Mouse (Mus musculus) C2C12 (cell line): ENCODE measurements around the gene Dad1.

Source experiments
- CTCF ChIP-seq: IDR thresholded peaks from one replicate; pipeline ENCODE4 v1.5.1; 2011; ENCODE audit not compliant: control insufficient read depth, insufficient read depth, insufficient read length
- FOSL1 ChIP-seq: IDR thresholded peaks from one replicate; pipeline ENCODE4 v1.8.0; 2011; ENCODE audit warnings: mild to moderate bottlenecking, low read length; ENCODE audit not compliant: poor library complexity, insufficient read depth, severe bottlenecking
- MAX ChIP-seq: IDR thresholded peaks from one replicate; pipeline ENCODE4 v1.6.1; 2011; ENCODE audit warnings: mild to moderate bottlenecking, control low read depth
- MYOG ChIP-seq: IDR thresholded peaks from one replicate; pipeline ENCODE4 v1.6.1; 2011; ENCODE audit not compliant: control insufficient read depth, insufficient read length; ENCODE audit errors: extremely low read depth
- USF1 ChIP-seq: IDR thresholded peaks from one replicate; pipeline ENCODE4 v1.6.1; 2011; ENCODE audit warnings: low read depth, mild to moderate bottlenecking, control low read depth, moderate library complexity

DNA sequence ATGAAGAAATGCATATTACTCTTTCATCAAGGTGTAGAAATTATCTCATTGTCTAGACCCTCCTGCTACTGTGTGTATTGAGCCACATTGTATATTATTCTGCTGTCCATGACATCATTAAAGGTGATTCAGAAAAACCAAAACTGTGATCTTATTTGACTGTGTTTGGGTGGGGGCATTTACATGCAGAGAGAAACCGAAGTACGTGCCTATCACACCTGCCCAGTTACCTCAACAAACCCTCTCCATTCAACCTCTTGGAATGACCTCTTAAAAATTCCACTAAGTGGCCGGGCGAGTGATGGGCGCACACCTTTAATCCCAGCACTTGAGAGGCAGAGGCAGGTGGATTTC, 29.9 kb downstream of the Dad1 start:
- TF ChIP-seq CTCF (no peak), MAX (no peak), MYOG (no peak), FOSL1 (no peak), USF1 (no peak)
